Mouse (Mus musculus): Measurements from ENCODE around the gene Gm13277.
"Not testable (repeated sequence)": the region's sequence is repeated elsewhere in the genome, so short reads cannot be mapped to it uniquely, and the experiment has no call there.

Gm13277 gene

GRCm38 (mm10) chr4:88785409-88785808, 3.0 kb upstream of the Gm13277 start, which contains the start of gene Gm13276:
Gene Gm13276 (plus strand): TSS chr4:88785709.
- not testable (repeated sequence) for DNase-seq (ENCODE audit: low read depth, low spot score)

DNA sequence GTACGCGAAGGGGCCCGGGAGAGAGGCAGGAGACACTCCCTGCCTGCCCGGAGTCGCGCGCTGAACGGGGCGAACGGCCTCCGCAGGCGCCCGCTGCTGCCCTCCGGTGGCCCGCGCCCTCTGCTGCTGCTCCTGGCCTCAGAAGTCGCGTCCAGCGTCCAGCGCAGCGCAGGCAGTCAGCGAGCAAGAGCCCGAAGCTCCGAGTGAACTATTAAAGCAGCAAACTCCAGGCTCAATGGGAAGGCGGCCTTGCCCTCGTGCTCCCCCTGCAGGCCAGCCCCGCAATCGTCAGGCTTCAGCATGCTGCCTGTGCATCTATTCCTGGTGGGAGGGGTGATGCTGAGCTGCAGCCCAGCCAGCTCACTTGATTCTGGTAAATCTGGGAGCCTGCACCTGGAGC, 2.8 kb downstream of the Gm13277 start, which contains the start of gene Gm13278:
TSS of gene Gm13278 (plus strand) at position 301 of the 400 bp plus-strand sequence.
- not testable (repeated sequence) for DNase-seq (ENCODE audit: low read depth, low spot score)

- not testable (repeated sequence) for DNase-seq (ENCODE audit: low read depth, low spot score)
These were observed 5.7 kb downstream of the Gm13277 start, which contains the start of gene Gm13275 for GRCm38 (mm10) chr4:88793936-88794675. Gene Gm13275 (plus strand): TSS chr4:88794487.

GRCm38 (mm10) chr4:88797097-88797496, 8.7 kb downstream of the Gm13277 start, which contains the start of gene Gm13279:
Gene Gm13279 (plus strand): TSS chr4:88797397.
- DNase-seq (ENCODE audit: low read depth, low spot score), result not testable (repeated sequence)

GRCm38 (mm10) chr4:88799365-88799764, 10.9 kb downstream of the Gm13277 start, which contains the start of gene Gm13285:
Gene Gm13285 (plus strand): TSS chr4:88799665.
- DNase-seq (ENCODE audit: low read depth, low spot score), result not testable (repeated sequence)

DNA sequence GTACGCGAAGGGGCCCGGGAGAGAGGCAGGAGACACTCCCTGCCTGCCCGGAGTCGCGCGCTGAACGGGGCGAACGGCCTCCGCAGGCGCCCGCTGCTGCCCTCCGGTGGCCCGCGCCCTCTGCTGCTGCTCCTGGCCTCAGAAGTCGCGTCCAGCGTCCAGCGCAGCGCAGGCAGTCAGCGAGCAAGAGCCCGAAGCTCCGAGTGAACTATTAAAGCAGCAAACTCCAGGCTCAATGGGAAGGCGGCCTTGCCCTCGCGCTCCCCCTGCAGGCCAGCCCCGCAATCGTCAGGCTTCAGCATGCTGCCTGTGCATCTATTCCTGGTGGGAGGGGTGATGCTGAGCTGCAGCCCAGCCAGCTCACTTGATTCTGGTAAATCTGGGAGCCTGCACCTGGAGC, 14.5 kb downstream of the Gm13277 start, which contains the start of gene Gm13287:
TSS of gene Gm13287 (plus strand) at position 301 of the 400 bp plus-strand sequence.
- not testable (repeated sequence) for DNase-seq (ENCODE audit: low read depth, low spot score)

GRCm38 (mm10) chr4:88805231-88805630, 16.8 kb downstream of the Gm13277 start, which contains the start of gene Gm13288:
Gene Gm13288 (plus strand): TSS chr4:88805531.
- DNase-seq (ENCODE audit: low read depth, low spot score), result not testable (repeated sequence)

DNA sequence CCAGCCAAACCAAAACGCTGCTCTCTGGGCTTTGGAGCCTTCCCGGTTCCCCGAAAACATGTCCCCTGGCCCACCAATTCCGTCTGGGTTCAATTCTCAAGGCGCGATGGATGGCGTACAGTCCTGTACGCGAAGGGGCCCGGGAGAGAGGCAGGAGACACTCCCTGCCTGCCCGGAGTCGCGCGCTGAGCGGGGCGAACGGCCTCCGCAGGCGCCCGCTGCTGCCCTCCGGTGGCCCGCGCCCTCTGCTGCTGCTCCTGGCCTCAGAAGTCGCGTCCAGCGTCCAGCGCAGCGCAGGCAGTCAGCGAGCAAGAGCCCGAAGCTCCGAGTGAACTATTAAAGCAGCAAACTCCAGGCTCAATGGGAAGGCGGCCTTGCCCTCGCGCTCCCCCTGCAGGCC, 17.3 kb downstream of the Gm13277 start:
- not testable (repeated sequence) for DNase-seq (ENCODE audit: low read depth, low spot score)

DNA sequence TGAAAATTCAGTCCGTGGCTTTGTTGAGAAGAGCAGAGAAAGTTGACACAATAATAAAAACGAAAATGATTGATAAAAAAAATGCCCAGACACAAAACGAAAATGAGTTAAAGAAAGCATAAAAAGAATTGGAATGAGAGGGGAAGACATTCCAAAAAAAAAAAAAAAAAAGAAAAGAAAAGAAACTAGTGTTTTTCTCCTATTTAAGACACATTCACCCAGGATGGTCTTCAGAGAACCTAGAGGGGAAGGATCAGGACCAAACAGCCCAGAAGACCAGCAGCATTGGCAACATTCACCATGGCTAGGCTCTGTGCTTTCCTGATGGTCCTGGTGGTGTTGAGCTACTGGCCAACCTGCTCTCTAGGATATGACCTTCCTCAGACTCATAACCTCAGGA, 27.5 kb downstream of the Gm13277 start, which contains the start of gene Ifna7:
TSS of gene Ifna7 (plus strand) at position 301 of the 400 bp plus-strand sequence.
- no peak for DNase-seq (ENCODE audit: low read depth, low spot score)

DNA sequence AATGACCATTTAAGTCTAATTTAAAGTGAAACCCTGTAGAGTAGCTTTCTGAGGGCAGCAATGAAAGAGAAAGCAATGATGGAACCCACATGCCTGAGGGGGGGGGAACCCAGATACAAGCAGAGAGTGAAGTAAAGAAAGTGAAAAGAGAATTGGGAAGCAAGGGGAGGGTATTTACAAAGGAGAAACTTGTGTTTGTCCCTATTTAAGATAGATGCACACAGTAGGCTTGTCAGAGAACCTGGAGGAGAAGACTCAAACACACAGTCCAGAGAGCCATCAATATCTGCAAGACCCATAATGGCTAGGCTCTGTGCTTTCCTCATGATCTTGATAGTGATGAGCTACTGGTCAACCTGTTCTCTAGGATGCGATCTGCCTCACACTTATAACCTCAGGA, 31.2 kb downstream of the Gm13277 start, which contains the start of gene Ifna11:
TSS of gene Ifna11 (plus strand) at position 301 of the 400 bp plus-strand sequence.
- DNase-seq (ENCODE audit: low read depth, low spot score), result no peak

DNA sequence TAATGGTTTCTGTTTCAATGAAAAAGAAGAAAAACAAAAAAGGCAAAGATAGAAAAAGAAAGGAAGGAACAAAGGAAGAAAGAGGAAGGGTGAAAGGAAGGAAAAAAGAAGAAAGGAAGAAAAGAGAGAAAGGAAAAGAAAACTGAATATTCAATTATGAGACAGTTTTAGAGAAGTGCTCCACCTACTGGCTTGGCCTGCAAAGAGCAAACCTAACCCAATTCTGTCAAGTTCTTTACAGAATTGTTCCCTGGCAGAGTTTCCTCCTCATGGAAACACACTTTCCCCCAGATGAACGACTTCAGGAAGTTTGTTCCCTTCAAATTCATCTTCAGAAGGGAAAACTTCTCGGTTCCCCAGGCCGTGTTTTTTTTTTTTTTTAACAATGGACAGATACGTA, 34.6 kb downstream of the Gm13277 start:
- DNase-seq (ENCODE audit: low read depth, low spot score), result no peak

GRCm38 (mm10) chr4:88827116-88827515, 38.7 kb downstream of the Gm13277 start, which contains the start of gene Ifna6:
Gene Ifna6 (plus strand): TSS chr4:88827416.
- not testable (repeated sequence) for DNase-seq (ENCODE audit: low read depth, low spot score)

GRCm38 (mm10) chr4:88830523-88830922, 42.1 kb downstream of the Gm13277 start:
- DNase-seq (ENCODE audit: low read depth, low spot score), result peak; percentile 26

DNA sequence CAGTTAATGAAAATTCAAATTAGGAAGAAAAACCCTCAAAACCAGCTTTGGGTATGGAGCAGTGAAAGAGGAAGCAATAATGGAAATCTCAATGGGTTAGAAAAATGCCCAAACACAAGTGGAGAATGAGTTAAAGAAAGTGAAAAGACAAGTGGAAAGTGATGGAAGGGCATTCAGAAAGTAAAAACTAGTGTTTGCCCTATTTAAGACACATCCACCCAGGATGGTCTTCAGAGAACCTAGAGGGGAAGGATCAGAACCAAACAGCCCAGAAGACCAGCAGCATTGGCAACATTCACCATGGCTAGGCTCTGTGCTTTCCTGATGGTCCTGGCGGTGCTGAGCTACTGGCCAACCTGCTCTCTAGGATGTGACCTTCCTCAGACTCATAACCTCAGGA, 46.8 kb downstream of the Gm13277 start, which contains the start of gene Ifna5:
TSS of gene Ifna5 (plus strand) at position 301 of the 400 bp plus-strand sequence.
- not testable (repeated sequence) for DNase-seq (ENCODE audit: low read depth, low spot score)
